Mouse (Mus musculus) bone marrow, adult 2 months (tissue): ENCODE data around the gene Gm16485.

Experiments used
- CTCF ChIP-seq: fragments of 200-500 bp; IDR thresholded peaks from 2 replicates; pipeline ENCODE4 v1.5.1; 2011; ENCODE audit warnings: low read length, control low read depth; ENCODE audit not compliant: control insufficient read depth, insufficient read depth
- POLR2A ChIP-seq: fragments of 200-500 bp; IDR thresholded peaks from 2 replicates; pipeline ENCODE4 v1.6.1; 2011; ENCODE audit warnings: low read depth, mild to moderate bottlenecking, control low read depth, low read length, borderline replicate concordance; ENCODE audit not compliant: control insufficient read depth

- TF ChIP-seq CTCF (no peak), POLR2A (no peak)
These were observed 44.0 kb upstream of the Gm16485 start for GRCm38 (mm10) chr9:8927561-8927960.
